ENCODE assay signal across 10 mouse cellular contexts in genomic region chr7:67451157-67451793, GRCm38 (mm10).
DNase-seq lines count a peak whose midpoint lies in the region; ATAC-seq lines count a peak whose summit lies in the region.
"Had no signal": no experiment of that assay in that cellular context is flagged by ENCODE, and none has a peak within 500 bp of the region (broad histone marks: within the 10 kb centered on the region; RNA-seq: fewer than 3 reads in every experiment).

No protein-coding gene starts in this region.

- H3K27me3 ChIP-seq in lung, embryonic 16.5 days (ENCODE audit: control insufficient read depth, insufficient read depth, low read depth, low read length), result no peaks in the 10 kb centered on the region
- H3K27me3 ChIP-seq: limb, embryonic 12.5 days had no signal

- peak; percentile 98 for ATAC-seq in activated CD4-positive, CD25-positive, alpha-beta regulatory T cell, adult 4 months
- ATAC-seq in lung, embryonic 16.5 days (ENCODE audit: low read depth), result peak; percentile 76
- no peak for ATAC-seq in erythroblast, adult 5-6 weeks (replicated peaks; ENCODE audit: low FRiP score, poor library complexity, severe bottlenecking)
- ATAC-seq: hindbrain, postnatal 0 days had no signal

- no peak overlapping the region for H3K4me2 ChIP-seq in lung, embryonic 16.5 days (ENCODE audit: low read depth, low read length)
- H3K4me2 ChIP-seq: limb, embryonic 12.5 days had no signal

- no peaks in the 10 kb centered on the region for H3K36me3 ChIP-seq in lung, embryonic 16.5 days (ENCODE audit: control insufficient read depth, insufficient read depth, low read length)
- H3K36me3 ChIP-seq: limb, embryonic 12.5 days had no signal

- WGBS in lung, embryonic 16.5 days, result 61% methylated on average over 6 of the region's 6 CpGs

- H3K27ac ChIP-seq in lung, embryonic 16.5 days (ENCODE audit: low read length), result peak overlapping the region; percentile 61
- H3K27ac ChIP-seq: hindbrain, postnatal 0 days; limb, embryonic 12.5 days had no signal

- intact Hi-C loops in heart, postnatal 14 days (cut with DNase I), result no loop called here
- intact Hi-C loops in left cerebral cortex, postnatal 4 days (cut with DNase I), result no loop called here

- no peak overlapping the region for H3K9ac ChIP-seq in lung, embryonic 16.5 days (ENCODE audit: low read length)
- H3K9ac ChIP-seq: limb, embryonic 12.5 days had no signal

- peak; percentile 80 for DNase-seq in A20 (ENCODE audit: low read depth, low spot score)
- peak; percentile 61 to 69 for DNase-seq in heart, postnatal 14 days
- no peak for DNase-seq in left cerebral cortex, postnatal 4 days
- no peak for DNase-seq in thymus, adult 18-20 months
- DNase-seq in testis, postnatal 14 days (ENCODE audit: low spot score), result no peak

- no peaks in the 10 kb centered on the region for H3K9me3 ChIP-seq in lung, embryonic 16.5 days (ENCODE audit: control insufficient read depth, low read length)

- H3K4me1 ChIP-seq in lung, embryonic 16.5 days (replicated peaks; ENCODE audit: control insufficient read depth, insufficient read depth, low read length), result peaks cover 5% of the 10 kb centered on the region

- no peak overlapping the region for H3K4me3 ChIP-seq in lung, embryonic 16.5 days (ENCODE audit: low read length)
- H3K4me3 ChIP-seq: limb, embryonic 12.5 days had no signal

Comparison
In these comparisons a context has a peak if more than half of its experiments do, and no peak if none do; other contexts are left out.
1. DNase-seq: peak in A20 (single experiment) and heart, postnatal 14 days (2 of 2); none in left cerebral cortex, postnatal 4 days (single experiment), thymus, adult 18-20 months (0 of 2) and testis, postnatal 14 days (single experiment).